Mouse (Mus musculus) adrenal gland, adult (tissue): ENCODE results near the gene Klrb1c.
"Not testable (repeated sequence)": the region's sequence is repeated elsewhere in the genome, so short reads cannot be mapped to it uniquely, and the experiment has no call there.

ENCODE experiments used
- DNase-seq, 2 experiments: peaks; one replicate each; pipeline ENCODE4 v3.0.0; 2022 to 2023; ENCODE audit warnings: low spot score in 1 of 2; ENCODE audit not compliant: inconsistent age in 2 of 2

Gene Klrb1c

GRCm38 (mm10) chr6:128789115-128789514 lies at the start of gene Klrb1c:
TSS of gene Klrb1c (minus strand) at chr6:128789215.
- DNase-seq: no peak

GRCm38 (mm10) chr6:128837454-128838341 lies 48.7 kb upstream of the Klrb1c start:
- peak in 1 of 2 experiments; percentile 65 for DNase-seq

- no peak for DNase-seq
These were observed 47.9 kb upstream of the Klrb1c start for GRCm38 (mm10) chr6:128836955-128837334.

- no peak for DNase-seq
These were observed 47.4 kb upstream of the Klrb1c start for GRCm38 (mm10) chr6:128836191-128836954.

GRCm38 (mm10) chr6:128835571-128835970 lies 46.6 kb upstream of the Klrb1c start:
- peak in 1 of 2 experiments; percentile 16 for DNase-seq

- DNase-seq: no peak
These were observed 44.0 kb upstream of the Klrb1c start for GRCm38 (mm10) chr6:128833046-128833445.

GRCm38 (mm10) chr6:128829837-128830236 lies 40.8 kb upstream of the Klrb1c start:
- no peak for DNase-seq

- DNase-seq: no peak
These were observed 37.8 kb upstream of the Klrb1c start for GRCm38 (mm10) chr6:128826781-128827180.

GRCm38 (mm10) chr6:128826132-128826531 lies 37.1 kb upstream of the Klrb1c start, which contains the start of the genes Gm44511 and Klrb1b:
TSS of gene Gm44511 (minus strand) at chr6:128826315.
TSS of gene Klrb1b (minus strand) at chr6:128826331.
- no peak for DNase-seq

GRCm38 (mm10) chr6:128818083-128818802 lies 29.2 kb upstream of the Klrb1c start:
- DNase-seq: no peak

GRCm38 (mm10) chr6:128808532-128808931 lies 19.5 kb upstream of the Klrb1c start:
- DNase-seq: peak in 1 of 2 experiments; percentile 49

GRCm38 (mm10) chr6:128807021-128807420 lies 18.0 kb upstream of the Klrb1c start:
- DNase-seq: peak in 1 of 2 experiments; percentile 33

GRCm38 (mm10) chr6:128804823-128805640 lies 16.0 kb upstream of the Klrb1c start:
- DNase-seq: peak; percentile 48 to 81

- peak; percentile 94 to 99 for DNase-seq
These were observed 14.2 kb upstream of the Klrb1c start for GRCm38 (mm10) chr6:128802999-128803857.

- DNase-seq: no peak
These were observed 13.5 kb upstream of the Klrb1c start for GRCm38 (mm10) chr6:128802557-128802956.

GRCm38 (mm10) chr6:128800696-128801095 lies 11.7 kb upstream of the Klrb1c start:
- DNase-seq: not testable (repeated sequence)

GRCm38 (mm10) chr6:128799896-128800270 lies 10.9 kb upstream of the Klrb1c start:
- DNase-seq: no peak

- peak; percentile 87 to 97 for DNase-seq
These were observed 10.3 kb upstream of the Klrb1c start for GRCm38 (mm10) chr6:128799144-128799895.

GRCm38 (mm10) chr6:128798772-128799143 lies 9.7 kb upstream of the Klrb1c start:
- DNase-seq: peak; percentile 82 to 96
